Mouse (Mus musculus): ENCODE measurements around the gene Zfp266.

Gene Zfp266

GRCm38 (mm10) chr9:20492527-20493233, 28.5 kb downstream of the Zfp266 start, which contains the start of gene Zfp426:
Gene Zfp426 (minus strand): TSS chr9:20492746.
- DNase-seq (ENCODE audit: low spot score), result peak; percentile 72

DNA sequence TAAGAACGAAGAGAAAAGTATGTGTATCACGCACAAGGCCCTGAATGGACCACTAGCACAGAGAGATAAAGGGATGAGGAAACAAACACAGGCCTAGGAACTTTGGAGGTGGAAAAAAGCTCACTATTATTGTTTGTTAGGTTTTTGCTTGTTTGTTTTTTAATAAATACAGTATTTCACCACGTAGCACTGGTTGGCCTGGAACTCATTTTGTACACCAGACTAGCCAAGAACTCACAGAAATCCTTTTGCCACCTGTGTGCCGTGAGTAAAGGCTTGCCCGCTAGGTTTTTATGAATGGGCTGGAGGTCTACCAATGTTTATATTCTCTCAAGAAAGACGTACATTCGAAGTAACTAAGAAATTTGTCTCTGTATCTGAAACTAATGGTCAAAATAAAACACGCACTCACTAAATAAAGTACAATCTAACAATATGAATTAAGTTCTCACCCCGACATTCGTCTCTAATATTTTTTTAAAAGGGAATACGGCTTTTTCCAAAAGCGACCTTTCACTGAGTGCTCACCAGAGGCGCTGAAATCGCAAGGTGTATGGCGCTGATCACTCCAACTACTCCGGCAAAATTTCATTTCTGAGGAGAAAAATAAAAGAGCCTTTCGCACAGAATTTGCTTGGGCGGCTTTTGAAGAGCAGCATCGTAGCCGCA, 29.2 kb downstream of the Zfp266 start:
- no peak for DNase-seq (ENCODE audit: low spot score)

DNA sequence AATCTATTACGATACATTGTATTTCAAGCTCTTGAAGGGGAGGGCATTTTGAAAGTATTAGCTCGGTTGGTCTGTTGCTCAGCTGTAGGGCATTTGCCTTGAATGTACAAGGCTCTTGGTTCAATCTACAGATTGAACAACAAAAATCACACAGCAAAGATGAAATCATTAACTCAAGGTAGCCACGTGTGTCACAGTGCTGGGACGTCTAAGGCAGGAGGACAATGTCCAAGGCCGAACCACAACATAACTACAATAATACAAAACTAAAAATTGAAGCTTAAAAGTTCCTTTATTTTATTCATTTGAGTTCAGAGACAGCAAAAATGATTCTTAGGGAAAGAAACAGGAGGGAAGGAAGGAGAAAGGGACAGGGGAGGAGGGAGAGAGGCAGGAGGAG, 31.7 kb downstream of the Zfp266 start:
- DNase-seq (ENCODE audit: low spot score), result no peak

GRCm38 (mm10) chr9:20479396-20479795, 41.8 kb downstream of the Zfp266 start:
- DNase-seq (ENCODE audit: low spot score), result no peak

DNA sequence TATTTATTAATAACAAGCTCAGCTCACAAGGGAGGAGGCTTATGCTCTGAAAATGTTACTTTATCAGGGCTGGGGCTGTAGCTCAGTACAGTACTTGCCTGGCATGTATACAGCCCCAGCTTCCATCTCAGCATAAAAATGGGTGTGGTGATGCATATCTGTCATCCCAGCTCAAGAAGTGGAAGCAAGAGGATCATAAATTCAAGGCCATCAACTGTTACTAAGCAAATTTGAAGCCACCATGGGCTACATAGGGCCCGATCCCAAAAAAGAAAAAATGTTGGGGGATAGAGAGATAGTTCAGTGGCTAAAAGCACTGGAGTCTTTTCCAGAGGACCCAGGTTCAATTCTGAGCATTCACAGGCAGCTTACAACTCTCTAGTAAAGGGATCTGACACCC, 44.6 kb downstream of the Zfp266 start:
- DNase-seq (ENCODE audit: low spot score), result no peak

DNA sequence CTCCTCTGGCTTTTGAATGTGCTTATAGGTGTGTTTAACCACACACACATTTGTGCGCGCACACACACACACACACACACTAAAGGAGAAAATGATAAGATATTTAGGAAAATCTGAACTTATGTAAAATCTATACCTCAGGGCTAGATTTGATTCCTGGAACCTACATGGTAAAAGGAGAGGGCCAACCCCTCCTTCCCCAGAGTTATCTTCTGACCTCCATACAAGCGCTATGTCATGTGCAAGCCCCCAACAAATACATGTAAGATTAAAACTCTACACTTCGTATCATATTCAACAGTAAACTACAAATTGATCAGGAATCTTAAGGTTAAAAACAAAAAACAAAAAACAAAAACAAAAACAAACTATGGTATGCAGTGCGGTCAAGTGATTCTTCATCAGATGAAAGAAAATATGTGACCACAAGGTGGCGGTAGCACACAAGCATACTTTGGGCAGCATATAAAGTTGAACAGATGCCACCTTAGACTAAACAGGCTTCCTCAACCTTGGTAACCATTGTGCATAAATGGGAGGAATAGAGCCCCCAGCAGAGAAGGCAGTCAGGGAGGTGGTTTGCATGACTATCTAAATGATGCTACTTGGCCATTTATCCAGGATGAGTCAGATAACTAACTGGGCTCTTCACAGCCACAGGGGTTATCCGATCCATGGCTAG, 54.3 kb downstream of the Zfp266 start:
- no peak for DNase-seq (ENCODE audit: low spot score)

GRCm38 (mm10) chr9:20459377-20460317, 61.6 kb downstream of the Zfp266 start, which contains the start of gene Zfp26:
Gene Zfp26 (minus strand): TSS chr9:20460162.
- peak; percentile 67 for DNase-seq (ENCODE audit: low spot score)

DNA sequence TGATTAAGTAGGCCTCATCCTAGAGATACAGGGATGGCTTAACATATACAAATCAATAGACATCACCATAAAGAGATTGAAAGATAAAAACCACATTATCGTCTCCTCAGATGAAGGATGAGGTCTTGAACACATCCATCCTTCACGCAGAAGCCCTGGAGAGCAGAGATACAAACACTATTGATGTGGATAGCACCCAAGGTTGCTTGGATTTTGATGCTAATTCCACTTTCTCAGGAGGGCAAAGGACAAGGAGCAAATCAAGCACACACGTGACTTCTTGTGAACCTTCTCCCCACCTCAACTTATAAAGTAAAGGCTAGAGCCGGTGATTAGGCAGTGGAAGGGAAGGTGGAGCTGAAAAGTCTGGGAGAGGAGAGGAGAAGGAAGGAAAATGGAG, 67.6 kb downstream of the Zfp266 start:
- no peak for DNase-seq (ENCODE audit: low spot score)

- no peak for DNase-seq (ENCODE audit: low spot score)
These were observed 69.7 kb downstream of the Zfp266 start for GRCm38 (mm10) chr9:20451493-20451892.
